Mouse (Mus musculus) intestine, postnatal 0 days (tissue): ENCODE data around the gene Tmprss4. TPM values are rescaled to one million over a fixed set of nuclear protein-coding genes. Genes with fewer than 3 reads are reported as not detected.
A peak's percentile ranks its signal among the peaks of the same experiment; 100 is the strongest.

ENCODE experiments used
- ATAC-seq: fragments of 200-750 bp; cut with Nextera tagmentation; 2 replicates; pipeline ENCODE4 v1.8.0; 2017; ENCODE audit warnings: mild to moderate bottlenecking, moderate TSS enrichment, moderate library complexity
- H3K27ac ChIP-seq: fragments of 300-500 bp; sonication (generic); 2 replicates; pipeline ENCODE4 v1.5.1; 2014; ENCODE audit warnings: mild to moderate bottlenecking, low read depth, low read length, moderate library complexity
- H3K27me3 ChIP-seq: fragments of 300-500 bp; sonication (generic); replicated peaks from 2 replicates; pipeline ENCODE4 v1.6.1; 2014; ENCODE audit warnings: low read length, mixed read lengths; ENCODE audit not compliant: control insufficient read depth, insufficient read depth
- H3K36me3 ChIP-seq: fragments of 300-500 bp; sonication (generic); 2 replicates; pipeline ENCODE4 v1.6.1; 2014; ENCODE audit warnings: mild to moderate bottlenecking, moderate library complexity; ENCODE audit not compliant: control insufficient read depth, insufficient read depth
- H3K4me1 ChIP-seq: fragments of 300-500 bp; sonication (generic); replicated peaks from 2 replicates; pipeline ENCODE4 v1.6.1; 2014; ENCODE audit warnings: antibody characterized with exemption, low read length, mixed read lengths; ENCODE audit not compliant: control insufficient read depth, insufficient read depth
- H3K4me2 ChIP-seq: fragments of 300-500 bp; sonication (generic); replicated peaks from 2 replicates; pipeline ENCODE4 v1.6.1; 2014; ENCODE audit warnings: low read depth, mild to moderate bottlenecking, moderate library complexity
- H3K4me3 ChIP-seq: fragments of 300-500 bp; sonication (generic); 2 replicates; pipeline ENCODE4 v1.5.1; 2014; ENCODE audit warnings: low read depth, low read length
- H3K9ac ChIP-seq: fragments of 300-500 bp; sonication (generic); 2 replicates; pipeline ENCODE4 v1.6.1; 2014; ENCODE audit warnings: mild to moderate bottlenecking, low read depth, low read length
- H3K9me3 ChIP-seq: fragments of 300-500 bp; sonication (generic); 2 replicates; pipeline ENCODE4 v1.6.1; 2016; ENCODE audit warnings: mixed run types; ENCODE audit not compliant: control insufficient read depth
- CTCF ChIP-seq: sonication (generic); IDR thresholded peaks from 2 replicates; pipeline ENCODE4 v1.5.1; 2016; ENCODE audit warnings: low read depth, mild to moderate bottlenecking, control low read depth, antibody characterized with exemption, moderate library complexity
- WGBS: fragments of 180-500 bp; shearing (Covaris S2); extraction: QIAGEN DNeasy Blood & Tissue Kit; methylation state at CpG from one replicate; pipeline ENCODE4 v1.1.7; 2014; 5-methylcytosine and 5-hydroxymethylcytosine counted together
- polyA plus RNA-seq: library from polyadenylated mRNA; unstranded; fragments of >200 nt; fragmentation: Nextera tagmentation; extraction: Ambion mirVana; gene quantifications from 2 replicates; pipeline ENCODE4 v1.2.1, GENCODE M21; 2015

Tmprss4 gene
- polyA plus RNA-seq, 1 experiment from 2014 or later = 70.6 TPM

DNA sequence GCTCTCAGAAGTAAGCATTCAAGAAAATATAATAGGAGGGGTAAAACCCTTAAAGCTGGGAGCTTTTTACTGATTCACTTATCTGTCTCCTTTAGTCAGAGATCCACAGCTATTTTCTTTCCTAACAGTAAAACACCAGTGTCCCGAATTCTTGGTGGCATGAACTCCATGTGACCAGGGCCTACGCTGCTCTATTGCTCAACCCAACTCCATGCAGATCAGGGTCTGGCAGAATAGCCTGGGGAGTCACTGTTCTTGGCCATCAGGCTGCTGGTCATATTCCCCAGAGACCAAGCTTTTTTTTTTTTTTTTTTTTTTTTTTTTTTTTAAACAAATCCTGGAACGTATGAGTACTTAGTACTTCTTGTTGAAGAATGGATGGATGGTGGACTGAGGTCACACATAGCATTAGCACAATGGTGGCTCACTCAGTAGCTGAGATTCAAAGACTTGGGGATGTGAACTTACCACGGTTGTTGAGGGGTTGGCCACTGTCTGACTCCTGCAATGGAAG, 14.2 kb downstream of the Tmprss4 start:
- 57% methylated on average over 4 of the region's 4 CpGs for WGBS
- peaks cover 11% of the 10 kb centered on the region; the same call in 1 of the 2 replicates for H3K4me1 ChIP-seq
- peak overlapping the region; percentile 73 for H3K27ac ChIP-seq
- H3K9me3 ChIP-seq = no peaks in the 10 kb centered on the region
- H3K4me2 ChIP-seq = no peak overlapping the region
- ATAC-seq = peak; percentile 11; the same call in 1 of the 2 replicates
- H3K36me3 ChIP-seq = peaks cover 12% of the 10 kb centered on the region; the same call in 1 of the 2 replicates
- TF ChIP-seq CTCF = no peak
- no peak overlapping the region for H3K9ac ChIP-seq
- H3K27me3 ChIP-seq = no peaks in the 10 kb centered on the region
- no peak overlapping the region for H3K4me3 ChIP-seq

DNA sequence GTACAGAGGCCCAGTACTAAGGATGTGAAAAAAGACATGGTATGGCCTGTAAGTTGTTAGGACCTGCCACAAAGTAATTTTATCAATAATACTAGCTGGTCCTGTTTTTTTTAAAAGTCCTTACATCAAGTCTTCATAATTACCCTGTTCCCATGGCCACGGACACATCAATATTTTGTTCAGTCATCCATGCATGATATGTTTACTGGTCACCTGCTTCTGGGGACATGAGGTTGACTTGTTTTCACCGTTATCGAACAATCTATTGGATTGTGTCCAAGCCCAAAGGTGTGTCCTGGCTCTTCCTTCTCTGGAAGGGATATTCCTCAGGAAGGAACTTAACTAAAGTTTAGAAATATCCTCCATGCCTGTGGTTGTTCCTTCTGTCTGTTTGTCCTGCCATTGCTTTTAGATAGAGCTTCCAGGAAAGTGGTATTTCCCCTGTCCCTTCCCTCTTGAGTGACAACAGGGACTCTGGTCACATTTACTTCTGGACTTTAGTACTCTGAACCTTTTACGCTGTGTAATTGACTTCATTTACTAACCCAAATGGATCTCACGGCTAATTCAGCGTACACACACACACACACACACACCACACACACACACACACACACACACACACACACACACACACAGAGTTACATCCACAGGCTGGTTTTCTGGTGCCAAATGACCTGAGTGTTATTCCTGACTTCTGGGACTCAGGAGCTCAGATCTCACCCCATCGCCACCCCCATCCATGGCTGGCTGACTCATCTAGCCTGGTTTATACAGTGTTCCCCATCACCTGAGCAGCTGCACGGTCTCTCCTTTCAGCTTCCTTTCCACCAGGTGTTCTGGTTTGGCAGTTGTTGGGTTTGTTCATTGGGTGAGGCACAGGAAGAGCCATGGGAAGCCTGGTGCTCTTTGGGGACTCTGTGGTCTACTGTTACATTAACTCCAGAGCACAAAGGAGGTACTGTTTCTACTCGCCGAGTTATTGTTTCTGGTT, 15.0 kb downstream of the Tmprss4 start:
- H3K36me3 ChIP-seq = peaks cover 19% of the 10 kb centered on the region; the same call in 1 of the 2 replicates
- 43% methylated on average over 10 of the region's 10 CpGs for WGBS
- peak; percentile 82 for ATAC-seq

DNA sequence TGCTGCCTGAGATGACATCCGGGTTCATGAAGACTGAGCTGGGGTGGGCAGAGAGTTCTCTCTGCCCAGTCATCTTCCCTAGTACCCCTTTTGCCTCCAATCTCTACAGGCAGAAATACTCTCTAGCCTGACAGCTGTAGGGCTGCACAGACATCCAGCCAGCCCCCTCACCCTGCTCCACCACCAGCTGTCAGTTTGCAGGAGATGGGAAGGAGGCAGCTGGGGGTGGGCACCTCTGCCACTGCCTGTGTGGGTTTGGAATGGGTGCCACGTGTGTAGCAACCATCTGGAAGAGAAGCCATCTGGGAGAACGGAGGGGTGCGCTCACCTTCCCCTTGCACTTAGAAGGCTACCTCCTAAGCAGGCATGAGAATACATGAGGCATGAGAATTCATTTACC, 18.6 kb downstream of the Tmprss4 start:
- no peaks in the 10 kb centered on the region for H3K9me3 ChIP-seq
- peaks cover 11% of the 10 kb centered on the region; the same call in 1 of the 2 replicates for H3K4me1 ChIP-seq
- H3K4me3 ChIP-seq = no peak overlapping the region
- no peak for ATAC-seq
- H3K9ac ChIP-seq = no peak overlapping the region
- H3K36me3 ChIP-seq = peaks cover 28% of the 10 kb centered on the region; the same call in 1 of the 2 replicates
- no peak for TF ChIP-seq CTCF
- WGBS = 83% methylated on average over 4 of the region's 4 CpGs
- H3K27ac ChIP-seq = no peak overlapping the region
- no peak overlapping the region for H3K4me2 ChIP-seq
- no peaks in the 10 kb centered on the region for H3K27me3 ChIP-seq

More for the DNA sequence above, 15.0 kb downstream of the Tmprss4 start:
- Histone ChIP-seq H3K4me3 (no peak overlapping the region), H3K4me2 (no peak overlapping the region; the same call in 1 of the 2 replicates), H3K27ac (peak overlapping the region; percentile 81), H3K27me3 (no peaks in the 10 kb centered on the region), H3K9ac (no peak overlapping the region), H3K4me1 (peaks cover 11% of the 10 kb centered on the region; the same call in 1 of the 2 replicates), H3K9me3 (no peaks in the 10 kb centered on the region)
- TF ChIP-seq CTCF = no peak

DNA sequence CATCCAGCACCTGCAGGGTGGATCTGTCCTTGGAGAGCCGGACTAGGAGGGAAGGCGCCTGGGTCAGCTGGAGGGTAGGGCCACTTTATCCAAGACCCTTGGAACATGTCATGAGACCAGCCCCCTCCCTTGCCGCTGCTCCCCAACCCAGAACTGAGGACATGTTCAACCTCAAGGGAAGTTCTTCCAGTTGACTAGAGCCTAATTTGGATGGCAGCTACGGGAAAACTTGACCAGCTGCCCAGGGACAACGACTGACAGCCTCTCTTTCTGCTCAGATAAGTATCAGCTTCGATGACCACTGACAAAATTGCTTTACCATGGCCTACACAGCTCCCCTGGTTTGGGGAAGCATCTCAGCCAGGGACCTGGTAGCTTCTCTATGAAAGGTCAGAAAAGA, 20.6 kb downstream of the Tmprss4 start:
- Histone ChIP-seq H3K4me2 (no peak overlapping the region), H3K27ac (no peak overlapping the region), H3K9ac (no peak overlapping the region), H3K36me3 (peaks cover 34% of the 10 kb centered on the region), H3K27me3 (no peaks in the 10 kb centered on the region), H3K9me3 (no peaks in the 10 kb centered on the region), H3K4me3 (no peak overlapping the region), H3K4me1 (peaks cover 5% of the 10 kb centered on the region; the same call in 1 of the 2 replicates)
- WGBS = 85% methylated on average over 6 of the region's 6 CpGs
- no peak for ATAC-seq
- TF ChIP-seq CTCF = no peak

DNA sequence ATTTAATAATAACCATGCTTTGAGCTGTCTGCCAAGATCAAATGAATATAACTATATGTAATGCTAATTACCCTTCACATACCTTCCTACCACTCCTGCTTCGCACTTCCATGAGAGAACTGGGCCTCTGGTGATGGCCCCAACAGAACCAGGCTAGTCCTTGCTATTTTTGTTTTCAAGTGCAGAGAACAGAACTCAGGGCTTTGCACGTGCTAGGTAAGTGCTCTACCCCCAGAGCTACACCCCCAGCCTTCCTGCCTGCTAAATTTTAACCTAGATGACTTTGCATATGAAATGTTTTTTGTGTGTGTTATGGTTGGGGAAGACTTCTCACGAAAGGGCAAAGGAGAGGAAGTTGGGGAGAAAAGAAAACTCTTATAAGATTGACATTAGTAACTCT, 21.4 kb downstream of the Tmprss4 start:
- ATAC-seq = no peak
- Histone ChIP-seq H3K4me2 (no peak overlapping the region), H3K9ac (no peak overlapping the region), H3K27me3 (no peaks in the 10 kb centered on the region), H3K36me3 (peaks cover 41% of the 10 kb centered on the region), H3K27ac (peak overlapping the region; percentile 42; the same call in 1 of the 2 replicates), H3K4me1 (peaks cover 2% of the 10 kb centered on the region; the same call in 1 of the 2 replicates), H3K4me3 (no peak overlapping the region), H3K9me3 (no peaks in the 10 kb centered on the region)
- no peak for TF ChIP-seq CTCF
- 44% methylated on average over 3 of the region's 3 CpGs for WGBS

DNA sequence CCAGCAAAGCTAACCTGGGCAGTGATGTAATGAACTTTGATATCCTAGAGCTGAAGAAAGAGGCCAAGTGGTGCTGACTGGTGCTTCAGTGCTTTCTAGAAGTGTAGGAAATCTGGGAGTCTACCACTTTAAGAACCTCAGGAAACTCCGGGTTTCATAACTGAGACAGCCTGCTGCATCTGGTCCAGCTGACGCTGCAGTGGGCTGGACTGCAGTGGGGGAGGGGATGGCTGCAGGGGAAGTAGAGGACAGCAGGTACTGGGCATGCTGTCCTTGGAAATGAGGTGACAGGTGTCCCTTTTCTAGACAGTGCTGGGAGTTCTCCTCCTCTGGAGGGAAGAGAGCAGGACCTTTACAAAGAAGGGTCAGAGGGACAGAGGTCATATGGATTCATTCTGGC, 22.1 kb downstream of the Tmprss4 start, which contains the start of gene BC049352:
TSS of gene BC049352 (plus strand) at position 238 of the 400 bp plus-strand sequence.
- no peak for TF ChIP-seq CTCF
- no peak within 1 kb of the TSS for H3K4me3 ChIP-seq
- no peaks in the 10 kb centered on the region for H3K27me3 ChIP-seq
- peak within 1 kb of the TSS; percentile 42; the same call in 1 of the 2 replicates for H3K27ac ChIP-seq
- 0% methylated on average over 2 of the region's 2 CpGs for WGBS
- no peaks in the 10 kb centered on the region for H3K9me3 ChIP-seq
- H3K4me1 ChIP-seq = no peaks in the 10 kb centered on the region; the same call in 1 of the 2 replicates
- ATAC-seq = peak; percentile 69
- H3K36me3 ChIP-seq = peaks cover 39% of the 10 kb centered on the region
- H3K9ac ChIP-seq = no peak within 1 kb of the TSS
- H3K4me2 ChIP-seq = 0 out of 2 replicates have a peak within 1 kb of the TSS, but pooled peaks have one; percentile 2
